Mouse (Mus musculus): ENCODE results near the gene Hmga2. TPM values are rescaled to one million over a fixed set of nuclear protein-coding genes. Genes with fewer than 3 reads are reported as not detected.

Gene Hmga2
- polyA plus RNA-seq, 1 experiment from 2014 or later: 7.6 TPM

GRCm38 (mm10) chr10:120424015-120424414 lies 52.3 kb downstream of the Hmga2 start:
- Histone ChIP-seq H3K4me2 (no peak overlapping the region), H3K27ac (no peak overlapping the region), H3K9me3 (replicated peaks) (no peaks in the 10 kb centered on the region), H3K36me3 (no peaks in the 10 kb centered on the region), H3K4me1 (replicated peaks) (peaks cover 13% of the 10 kb centered on the region; the same call in 1 of the 2 replicates), H3K4me3 (replicated peaks) (no peak overlapping the region), H3K27me3 (no peaks in the 10 kb centered on the region), H3K9ac (no peak overlapping the region)
- DNase-seq: no peak
- WGBS (ENCODE audit: insufficient replicate concordance): 65% methylated on average over 9 of the region's 9 CpGs
- ATAC-seq (ENCODE audit: low read depth): no peak

DNA sequence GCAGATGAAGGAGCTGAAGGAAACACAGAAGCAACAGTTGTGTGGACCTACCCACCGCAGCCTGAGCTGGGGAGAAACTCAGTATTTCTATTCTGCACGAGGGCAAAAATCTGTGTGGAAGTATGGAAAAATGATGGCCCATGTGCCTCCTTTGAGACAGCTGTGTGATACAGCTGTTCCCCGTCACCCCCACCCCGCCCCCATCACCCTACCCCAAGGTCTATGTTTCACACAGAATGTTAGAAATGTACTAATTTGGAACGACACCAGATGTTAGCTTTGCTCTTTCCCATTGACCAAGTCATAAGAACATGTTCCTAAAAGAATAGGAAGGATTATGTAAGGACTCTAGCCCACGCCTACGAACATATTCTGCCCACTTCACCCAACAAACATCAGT lies 53.0 kb downstream of the Hmga2 start:
- Histone ChIP-seq H3K9me3 (replicated peaks) (no peaks in the 10 kb centered on the region), H3K9ac (no peak overlapping the region), H3K4me3 (replicated peaks) (no peak overlapping the region), H3K27ac (no peak overlapping the region), H3K36me3 (no peaks in the 10 kb centered on the region), H3K27me3 (no peaks in the 10 kb centered on the region), H3K4me1 (replicated peaks) (peaks cover 13% of the 10 kb centered on the region; the same call in 1 of the 2 replicates), H3K4me2 (no peak overlapping the region)
- WGBS (ENCODE audit: insufficient replicate concordance): 71% methylated on average over 7 of the region's 7 CpGs
- DNase-seq: no peak
- ATAC-seq (ENCODE audit: low read depth): no peak

DNA sequence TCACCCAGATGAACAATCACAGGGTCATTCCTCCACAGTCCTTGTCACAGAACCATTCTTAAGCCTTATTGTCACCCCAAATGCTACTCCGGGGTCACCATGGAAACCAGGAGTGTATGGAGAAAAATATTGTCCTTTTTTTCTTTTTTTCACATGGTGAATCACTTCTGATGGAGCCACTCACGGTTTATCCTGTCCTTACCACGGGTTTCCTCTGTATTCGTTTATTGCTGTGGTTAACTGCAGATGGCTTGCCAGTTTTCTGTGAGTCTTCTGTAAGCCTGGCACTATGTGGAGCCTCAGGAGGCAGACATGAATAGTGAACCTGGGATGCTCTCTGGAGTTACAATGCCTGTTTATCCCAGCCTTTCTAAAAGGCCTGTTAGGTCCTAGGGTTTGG lies 53.4 kb downstream of the Hmga2 start:
- DNase-seq (no peak), ATAC-seq (ENCODE audit: low read depth) (no peak)
- H3K9ac ChIP-seq: no peak overlapping the region
- peaks cover 13% of the 10 kb centered on the region; the same call in 1 of the 2 replicates for H3K4me1 ChIP-seq (replicated peaks)
- no peak overlapping the region for H3K4me2 ChIP-seq
- no peak overlapping the region for H3K27ac ChIP-seq
- 49% methylated on average over 4 of the region's 4 CpGs for WGBS (ENCODE audit: insufficient replicate concordance)
- H3K27me3 ChIP-seq: no peaks in the 10 kb centered on the region
- H3K4me3 ChIP-seq (replicated peaks): no peak overlapping the region
- no peaks in the 10 kb centered on the region for H3K36me3 ChIP-seq
- H3K9me3 ChIP-seq (replicated peaks): no peaks in the 10 kb centered on the region

DNA sequence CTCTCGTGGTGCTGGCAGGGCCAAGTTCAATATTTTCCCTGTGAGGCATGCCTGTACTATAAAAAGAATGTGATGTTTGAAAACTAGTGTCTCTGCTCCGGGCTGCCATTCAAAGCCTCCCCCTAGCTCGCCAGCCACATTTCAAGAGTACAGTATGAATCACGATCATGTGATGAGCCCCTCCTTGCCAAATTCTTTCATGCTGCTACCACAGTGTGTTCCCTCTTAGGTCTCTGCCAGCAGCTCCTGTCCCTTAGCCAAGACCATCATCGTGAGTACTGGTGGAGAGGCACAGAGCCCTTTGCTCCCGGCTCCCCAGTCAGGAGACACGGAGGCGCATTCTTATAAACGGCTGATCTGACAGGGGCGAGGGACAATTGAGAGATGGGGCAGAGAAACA lies 54.2 kb downstream of the Hmga2 start:
- H3K4me2 ChIP-seq: no peak overlapping the region
- 57% methylated on average over 10 of the region's 10 CpGs for WGBS (ENCODE audit: insufficient replicate concordance)
- H3K27ac ChIP-seq: no peak overlapping the region
- no peak for DNase-seq
- H3K9ac ChIP-seq: no peak overlapping the region
- H3K4me1 ChIP-seq (replicated peaks): peaks cover 15% of the 10 kb centered on the region; the same call in 1 of the 2 replicates
- H3K4me3 ChIP-seq (replicated peaks): no peak overlapping the region
- no peak for ATAC-seq (ENCODE audit: low read depth)
- H3K9me3 ChIP-seq (replicated peaks): no peaks in the 10 kb centered on the region
- H3K27me3 ChIP-seq: no peaks in the 10 kb centered on the region
- no peaks in the 10 kb centered on the region for H3K36me3 ChIP-seq

GRCm38 (mm10) chr10:120420971-120421629 lies 55.2 kb downstream of the Hmga2 start:
- H3K27ac ChIP-seq: no peak overlapping the region
- ATAC-seq (ENCODE audit: low read depth): no peak
- H3K36me3 ChIP-seq: no peaks in the 10 kb centered on the region
- no peak for DNase-seq
- H3K4me3 ChIP-seq (replicated peaks): no peak overlapping the region
- no peak overlapping the region for H3K9ac ChIP-seq
- H3K4me2 ChIP-seq: no peak overlapping the region
- H3K9me3 ChIP-seq (replicated peaks): no peaks in the 10 kb centered on the region
- WGBS (ENCODE audit: insufficient replicate concordance): 75% methylated on average over 15 of the region's 15 CpGs
- no peaks in the 10 kb centered on the region for H3K27me3 ChIP-seq
- peaks cover 16% of the 10 kb centered on the region; the same call in 1 of the 2 replicates for H3K4me1 ChIP-seq (replicated peaks)

GRCm38 (mm10) chr10:120418738-120419523 lies 57.3 kb downstream of the Hmga2 start:
- Histone ChIP-seq H3K9ac (no peak overlapping the region), H3K9me3 (replicated peaks) (no peaks in the 10 kb centered on the region), H3K27me3 (no peaks in the 10 kb centered on the region), H3K36me3 (0 out of 2 replicates have a peak, but pooled peaks cover 2% of the 10 kb centered on the region), H3K4me3 (replicated peaks) (no peak overlapping the region), H3K4me1 (replicated peaks) (peaks cover 16% of the 10 kb centered on the region; the same call in 1 of the 2 replicates), H3K27ac (peak overlapping the region; percentile 69; the same call in 1 of the 2 replicates), H3K4me2 (no peak overlapping the region)
- ATAC-seq (ENCODE audit: low read depth) (no peak), DNase-seq (no peak)
- WGBS (ENCODE audit: insufficient replicate concordance): 64% methylated on average over 16 of the region's 16 CpGs

DNA sequence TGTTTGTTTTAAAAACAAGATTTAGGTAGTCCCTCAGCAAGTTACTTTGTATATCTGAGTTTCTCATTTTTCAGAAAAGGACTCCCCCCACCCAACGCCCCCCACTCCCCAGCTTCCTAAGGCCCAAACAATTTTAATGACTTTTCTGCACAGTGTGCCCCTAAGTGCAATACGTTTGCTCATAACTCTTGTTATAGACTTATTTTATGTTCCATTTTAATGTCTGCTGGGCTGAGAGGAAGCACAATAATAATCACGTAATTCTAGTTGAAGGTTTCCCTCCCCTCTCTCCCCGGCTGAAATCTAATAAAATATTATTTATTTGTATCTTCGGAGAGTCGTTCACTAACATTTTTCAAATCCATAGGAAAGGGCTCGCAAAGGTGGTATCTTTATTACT lies 58.1 kb downstream of the Hmga2 start:
- H3K4me2 ChIP-seq: no peak overlapping the region
- H3K4me3 ChIP-seq (replicated peaks): no peak overlapping the region
- H3K27me3 ChIP-seq: no peaks in the 10 kb centered on the region
- peak overlapping the region; percentile 69 for H3K27ac ChIP-seq
- WGBS (ENCODE audit: insufficient replicate concordance): 72% methylated on average over 7 of the region's 7 CpGs
- ATAC-seq (ENCODE audit: low read depth) (no peak), DNase-seq (no peak)
- H3K9ac ChIP-seq: no peak overlapping the region
- 0 out of 2 replicates have a peak, but pooled peaks cover 2% of the 10 kb centered on the region for H3K36me3 ChIP-seq
- no peaks in the 10 kb centered on the region for H3K9me3 ChIP-seq (replicated peaks)
- H3K4me1 ChIP-seq (replicated peaks): peaks cover 16% of the 10 kb centered on the region; the same call in 1 of the 2 replicates

DNA sequence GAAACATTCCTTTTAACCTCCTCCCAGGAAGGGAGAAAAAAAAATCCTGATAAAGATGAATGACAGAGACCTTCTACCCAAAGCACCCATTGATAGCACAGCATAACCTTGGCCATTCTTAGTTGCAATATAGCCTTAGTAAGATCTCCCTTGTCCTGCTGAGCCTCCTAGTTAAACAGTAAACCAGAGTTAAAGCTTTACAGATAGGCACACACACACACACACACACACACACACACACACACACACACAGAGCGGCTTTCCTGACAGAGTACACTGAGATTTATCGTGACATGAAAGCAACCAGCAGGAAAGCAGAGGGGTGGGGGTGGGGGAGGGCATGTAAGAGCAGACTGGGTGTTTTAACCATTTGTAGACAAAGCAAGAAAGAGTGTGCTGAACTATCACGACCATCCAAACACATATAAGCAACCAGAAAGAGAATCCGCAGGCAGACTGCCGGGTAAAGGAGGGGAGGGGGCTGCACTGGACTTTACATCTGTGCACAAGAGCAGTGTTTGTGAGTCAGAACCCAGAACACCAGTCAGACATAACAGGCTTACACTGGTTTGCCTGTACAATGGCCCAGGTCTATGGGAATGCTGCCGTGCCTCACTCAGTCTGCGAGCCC lies 58.7 kb downstream of the Hmga2 start:
- H3K36me3 ChIP-seq: 0 out of 2 replicates have a peak, but pooled peaks cover 2% of the 10 kb centered on the region
- H3K4me3 ChIP-seq (replicated peaks): no peak overlapping the region
- ATAC-seq (ENCODE audit: low read depth): peak; percentile 76
- H3K4me1 ChIP-seq (replicated peaks): peaks cover 16% of the 10 kb centered on the region; the same call in 1 of the 2 replicates
- H3K9ac ChIP-seq: no peak overlapping the region
- DNase-seq: no peak
- no peaks in the 10 kb centered on the region for H3K27me3 ChIP-seq
- peak overlapping the region; percentile 71 for H3K27ac ChIP-seq
- no peaks in the 10 kb centered on the region for H3K9me3 ChIP-seq (replicated peaks)
- 47% methylated on average over 7 of the region's 7 CpGs for WGBS (ENCODE audit: insufficient replicate concordance)
- H3K4me2 ChIP-seq: no peak overlapping the region; the same call in 1 of the 2 replicates

GRCm38 (mm10) chr10:120417116-120417487 lies 59.2 kb downstream of the Hmga2 start:
- Histone ChIP-seq H3K9me3 (replicated peaks) (no peaks in the 10 kb centered on the region), H3K27ac (peak overlapping the region; percentile 71), H3K27me3 (no peaks in the 10 kb centered on the region), H3K4me2 (no peak overlapping the region; the same call in 1 of the 2 replicates), H3K9ac (no peak overlapping the region), H3K4me3 (replicated peaks) (no peak overlapping the region), H3K36me3 (0 out of 2 replicates have a peak, but pooled peaks cover 2% of the 10 kb centered on the region), H3K4me1 (replicated peaks) (peaks cover 11% of the 10 kb centered on the region; the same call in 1 of the 2 replicates)
- DNase-seq: no peak
- ATAC-seq (ENCODE audit: low read depth): no peak
- WGBS (ENCODE audit: insufficient replicate concordance): 72% methylated on average over 5 of the region's 5 CpGs

DNA sequence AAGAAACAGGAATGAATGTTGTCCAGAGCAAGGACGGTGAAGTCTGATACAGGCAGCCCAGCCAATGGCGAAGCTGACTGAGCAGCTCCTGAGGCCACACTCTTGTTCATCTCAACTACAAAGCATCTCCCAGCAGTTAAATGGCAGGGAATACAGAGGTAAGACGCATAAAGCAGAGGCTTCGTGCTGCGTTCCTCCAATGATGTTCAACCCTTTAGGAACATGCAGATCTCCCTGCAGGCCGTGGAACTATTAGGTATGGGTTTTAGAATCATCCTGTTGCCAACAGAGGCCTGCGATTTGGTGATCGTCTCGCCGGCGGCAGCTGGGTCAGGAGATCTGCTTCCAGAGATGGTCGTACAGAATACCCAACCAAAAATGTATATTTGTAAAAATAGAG lies 59.6 kb downstream of the Hmga2 start:
- whole genome bisulfite sequencing (ENCODE audit: insufficient replicate concordance): 80% methylated on average over 12 of the region's 12 CpGs
- Histone ChIP-seq H3K27ac (no peak overlapping the region; the same call in 1 of the 2 replicates), H3K36me3 (0 out of 2 replicates have a peak, but pooled peaks cover 2% of the 10 kb centered on the region), H3K9ac (no peak overlapping the region), H3K9me3 (replicated peaks) (no peaks in the 10 kb centered on the region), H3K4me2 (no peak overlapping the region), H3K4me3 (replicated peaks) (no peak overlapping the region), H3K4me1 (replicated peaks) (peaks cover 10% of the 10 kb centered on the region; the same call in 1 of the 2 replicates), H3K27me3 (no peaks in the 10 kb centered on the region)
- ATAC-seq (ENCODE audit: low read depth) (no peak), DNase-seq (no peak)

DNA sequence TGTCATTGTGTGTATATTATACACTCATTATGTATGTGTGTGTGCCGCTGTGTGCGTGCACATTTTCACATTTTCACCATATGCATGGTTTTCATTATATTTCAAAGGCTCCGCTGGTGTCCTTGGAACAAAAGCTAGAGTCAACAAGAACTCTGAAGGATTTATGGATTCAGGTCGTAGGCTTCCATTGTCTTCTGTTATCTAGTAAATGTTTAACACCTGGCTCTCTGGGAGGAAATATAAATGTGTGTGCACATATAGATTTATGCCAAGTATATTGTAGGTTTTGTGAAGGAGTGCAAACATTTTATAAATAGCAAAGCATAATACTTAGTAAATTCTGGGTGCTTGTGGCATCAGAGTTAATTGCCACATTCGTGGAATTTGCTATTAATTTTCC lies 64.1 kb downstream of the Hmga2 start:
- no peak for ATAC-seq (ENCODE audit: low read depth)
- Histone ChIP-seq H3K27ac (no peak overlapping the region), H3K9ac (no peak overlapping the region), H3K4me1 (replicated peaks) (peaks cover 16% of the 10 kb centered on the region), H3K36me3 (0 out of 2 replicates have a peak, but pooled peaks cover 2% of the 10 kb centered on the region), H3K4me3 (replicated peaks) (no peak overlapping the region), H3K4me2 (no peak overlapping the region), H3K27me3 (no peaks in the 10 kb centered on the region), H3K9me3 (replicated peaks) (no peaks in the 10 kb centered on the region)
- WGBS (ENCODE audit: insufficient replicate concordance): 59% methylated on average over 5 of the region's 5 CpGs
- no peak for DNase-seq
